In genomic region chr13:74639712-74640522, GRCm38 (mm10) we compare ENCODE assay signal across 8 mouse cellular contexts. TPM values are rescaled to one million over a fixed set of nuclear protein-coding genes. Genes with fewer than 3 reads are reported as not detected.
DNase-seq lines count a peak whose midpoint lies in the region; ATAC-seq lines count a peak whose summit lies in the region.

No protein-coding gene starts in this region.

- peak overlapping the region; percentile 94 for H3K4me2 ChIP-seq in hindbrain, embryonic 15.5 days

- under 1% methylated on average over 44 of the region's 49 CpGs for WGBS in hindbrain, embryonic 15.5 days

- peak overlapping the region; percentile 81 for H3K4me3 ChIP-seq in hindbrain, embryonic 15.5 days

- H3K36me3 ChIP-seq in hindbrain, embryonic 15.5 days = no peaks in the 10 kb centered on the region

- peak; percentile 92 for ATAC-seq in hindbrain, embryonic 15.5 days (ENCODE audit: low FRiP score, low read depth)

- no peaks in the 10 kb centered on the region for H3K27me3 ChIP-seq in hindbrain, embryonic 15.5 days

- peak; percentile 26 for DNase-seq in WW6 (ENCODE audit: low read depth, low spot score)
- DNase-seq in cerebellum, postnatal 4 days (ENCODE audit: low spot score in 2 of 2) = peak; percentile 45 to 72
- peak; percentile 87 for DNase-seq in gastrocnemius, adult 18-20 months (ENCODE audit: low spot score)
- peak; percentile 29 for DNase-seq in left cerebral cortex, adult 11 months (ENCODE audit: low spot score)
- DNase-seq in lung, postnatal 36 days = peak; percentile 88
- peak; percentile 75 for DNase-seq in retina, embryonic 14.5 days (ENCODE audit: low spot score)
- DNase-seq in thymus, postnatal 36 days = peak; percentile 78 to 79

- peaks cover 6% of the 10 kb centered on the region; the same call in 1 of the 2 replicates for H3K4me1 ChIP-seq in hindbrain, embryonic 15.5 days (replicated peaks)

- no peaks in the 10 kb centered on the region for H3K9me3 ChIP-seq in hindbrain, embryonic 15.5 days

- H3K27ac ChIP-seq in hindbrain, embryonic 15.5 days (replicated peaks) = peak overlapping the region; percentile 83

- H3K9ac ChIP-seq in hindbrain, embryonic 15.5 days = peak overlapping the region; percentile 87

RNA-seq across cellular contexts. Expression of gene Erap1, which starts 0.5 kb away (rescaled TPM):
- 10 to 100 TPM; 20.5 to 30.9 TPM for total RNA-seq in gastrocnemius, adult 18-20 months (2021)
- polyA plus RNA-seq in hindbrain, embryonic 15.5 days (2015; fragmentation: Nextera tagmentation; extraction: Ambion mirVana) = 4.1 and 6.2 TPM in 2 replicates

Comparison
In these comparisons a context has a peak if more than half of its experiments do, and no peak if none do; other contexts are left out.
1. Peak in every context shown above with its lines: DNase-seq, ATAC-seq, H3K4me3 ChIP-seq and H3K27ac ChIP-seq.
2. DNase-seq: peak in every context shown above with its lines; median percentile 88 in lung, postnatal 36 days; 87 in gastrocnemius, adult 18-20 months; 78 in thymus, postnatal 36 days; 75 in retina, embryonic 14.5 days; 58 in cerebellum, postnatal 4 days; 29 in left cerebral cortex, adult 11 months; 26 in WW6.